Mouse (Mus musculus) embryonic facial prominence, embryonic 11.5 days (tissue): Measurements from ENCODE around the gene Fgf13. TPM values are rescaled to one million over a fixed set of nuclear protein-coding genes. Genes with fewer than 3 reads are reported as not detected.
A peak's percentile ranks its signal among the peaks of the same experiment; 100 is the strongest.

Experiments used
- ATAC-seq: fragments of 200-750 bp; cut with Nextera tagmentation; replicated peaks from 2 replicates; pipeline ENCODE4 v1.8.0; 2017; ENCODE audit warnings: low read depth; ENCODE audit not compliant: insufficient number of reproducible peaks, low FRiP score, low TSS enrichment
- DNase-seq: peaks from one replicate; pipeline ENCODE4 v3.0.0-alpha.2; 2015; ENCODE audit warnings: low spot score
- H3K27ac ChIP-seq: fragments of 300-500 bp; sonication (generic); replicated peaks from 2 replicates; pipeline ENCODE4 v1.5.1; 2014; ENCODE audit warnings: mild to moderate bottlenecking, low read depth, low read length, control low read depth
- H3K27me3 ChIP-seq: fragments of 300-500 bp; sonication (generic); 2 replicates; pipeline ENCODE4 v1.6.1; 2014; ENCODE audit warnings: mild to moderate bottlenecking, low read length, moderate library complexity, mixed read lengths; ENCODE audit not compliant: control insufficient read depth, insufficient read depth
- H3K36me3 ChIP-seq: fragments of 300-500 bp; sonication (generic); replicated peaks from 2 replicates; pipeline ENCODE4 v1.6.1; 2014; ENCODE audit warnings: low read depth, mild to moderate bottlenecking, low read length, moderate library complexity, mixed read lengths; ENCODE audit not compliant: control insufficient read depth, insufficient read depth
- H3K4me1 ChIP-seq: fragments of 300-500 bp; sonication (generic); 2 replicates; pipeline ENCODE4 v1.6.1; 2014; ENCODE audit warnings: low read length, mixed read lengths; ENCODE audit not compliant: control insufficient read depth, insufficient read depth
- H3K4me2 ChIP-seq: fragments of 300-500 bp; sonication (generic); 2 replicates; pipeline ENCODE4 v1.6.1; 2014; ENCODE audit warnings: low read depth, mild to moderate bottlenecking, control low read depth, low read length, moderate library complexity
- H3K4me3 ChIP-seq: fragments of 300-500 bp; sonication (generic); 2 replicates; pipeline ENCODE4 v1.5.1; 2014; ENCODE audit warnings: low read depth, low read length, control low read depth
- H3K9ac ChIP-seq: fragments of 300-500 bp; sonication (generic); replicated peaks from 2 replicates; pipeline ENCODE4 v1.6.1; 2014; ENCODE audit warnings: mild to moderate bottlenecking, control low read depth, low read length
- H3K9me3 ChIP-seq: fragments of 300-500 bp; sonication (generic); replicated peaks from 2 replicates; pipeline ENCODE4 v1.6.1; 2016; ENCODE audit warnings: mild to moderate bottlenecking, low read length, inconsistent platforms, mixed read lengths; ENCODE audit not compliant: control insufficient read depth
- WGBS: fragments of 180-500 bp; shearing (Covaris S2); extraction: QIAGEN DNeasy Blood & Tissue Kit; methylation state at CpG from one replicate; pipeline ENCODE4 v1.1.7; 2014; 5-methylcytosine and 5-hydroxymethylcytosine counted together
- polyA plus RNA-seq: library from polyadenylated mRNA; unstranded; fragments of >200 nt; fragmentation: Nextera tagmentation; extraction: Ambion mirVana; gene quantifications from 2 replicates; pipeline ENCODE4 v1.2.1, GENCODE M21; 2014

Gene Fgf13
- polyA plus RNA-seq, 1 experiment from 2014 or later, result 26.7 TPM

DNA sequence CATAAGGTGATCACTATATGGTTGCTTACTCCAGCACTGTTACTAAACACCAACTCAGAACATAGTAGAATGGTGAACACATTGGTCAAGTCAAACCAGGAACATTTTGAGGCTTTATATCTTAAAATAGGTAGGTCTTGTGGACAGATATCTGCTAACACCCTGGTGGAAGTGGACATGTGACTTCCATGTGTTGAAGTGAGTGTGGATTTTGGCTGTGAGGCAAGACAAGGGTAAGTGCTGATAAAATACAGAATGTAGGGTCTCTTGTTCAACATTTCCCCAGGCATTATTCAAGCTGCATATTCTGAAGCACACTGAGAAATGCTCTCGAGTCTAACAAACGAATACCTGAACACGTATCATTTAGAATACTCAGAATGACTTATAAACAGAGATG is 324.7 kb downstream of the Fgf13 start:
- no peak for DNase-seq
- H3K27me3 ChIP-seq, result no peaks in the 10 kb centered on the region
- H3K9me3 ChIP-seq, result no peaks in the 10 kb centered on the region
- no peaks in the 10 kb centered on the region for H3K4me1 ChIP-seq
- no peak overlapping the region for H3K4me3 ChIP-seq
- ATAC-seq, result no peak
- H3K4me2 ChIP-seq, result no peak overlapping the region
- no peaks in the 10 kb centered on the region for H3K36me3 ChIP-seq
- WGBS, result 88% methylated on average over 3 of the region's 3 CpGs
- no peak overlapping the region for H3K9ac ChIP-seq
- no peak overlapping the region for H3K27ac ChIP-seq

DNA sequence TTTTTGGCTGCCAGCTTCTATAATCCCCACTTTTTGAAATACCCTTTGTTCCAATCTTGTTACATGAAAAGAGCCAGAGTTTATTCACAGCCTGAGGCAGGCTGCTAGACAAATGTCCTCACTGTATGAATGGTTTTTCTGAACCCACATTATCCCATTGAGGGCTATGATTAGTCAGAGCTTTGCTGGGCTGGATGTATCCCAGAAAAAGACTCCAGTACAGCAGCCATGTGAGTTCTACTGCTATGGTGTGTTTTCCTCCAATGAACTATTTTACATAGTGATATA is 326.5 kb downstream of the Fgf13 start:
- Histone ChIP-seq H3K9me3 (no peaks in the 10 kb centered on the region), H3K4me3 (no peak overlapping the region), H3K27ac (no peak overlapping the region), H3K4me2 (no peak overlapping the region), H3K4me1 (no peaks in the 10 kb centered on the region), H3K27me3 (no peaks in the 10 kb centered on the region), H3K36me3 (no peaks in the 10 kb centered on the region), H3K9ac (no peak overlapping the region)
- DNase-seq (no peak), ATAC-seq (no peak)

DNA sequence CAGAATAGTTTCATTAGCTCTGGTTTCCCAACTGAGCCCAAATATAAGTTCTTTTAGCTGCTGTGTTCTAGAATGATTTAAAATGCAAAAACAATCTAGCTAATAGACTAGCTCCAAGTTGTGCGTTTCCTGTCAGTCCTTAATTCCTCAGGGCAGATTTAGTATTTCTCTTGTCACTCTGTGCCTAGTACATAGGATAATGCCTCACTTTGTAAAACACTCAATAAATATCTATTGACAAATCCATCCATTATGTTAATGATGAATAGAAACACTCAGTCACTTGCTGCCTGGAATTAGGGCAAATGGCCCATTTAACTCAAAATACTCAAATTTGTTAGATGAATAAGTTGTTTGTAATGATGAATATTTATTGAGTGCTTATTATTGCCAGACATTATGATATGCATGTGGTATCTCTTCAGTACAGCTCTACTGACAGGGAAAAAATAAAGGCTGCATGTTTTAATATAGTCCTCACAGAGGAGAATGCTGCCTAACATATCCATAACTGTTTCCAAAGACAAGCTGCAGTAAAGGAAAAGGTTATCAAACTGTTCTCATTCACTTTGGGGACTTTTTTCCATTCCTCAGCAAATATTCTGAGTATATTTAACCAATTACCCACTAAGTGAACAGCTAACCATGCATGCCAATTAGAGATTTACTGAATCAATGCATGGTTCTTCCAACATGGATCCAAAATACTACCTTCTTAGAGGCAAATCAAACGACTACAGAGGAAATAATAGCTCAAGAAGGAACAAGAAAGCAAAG is 327.0 kb downstream of the Fgf13 start:
- Histone ChIP-seq H3K4me1 (no peaks in the 10 kb centered on the region), H3K27ac (no peak overlapping the region), H3K9ac (no peak overlapping the region), H3K27me3 (no peaks in the 10 kb centered on the region), H3K9me3 (no peaks in the 10 kb centered on the region), H3K36me3 (no peaks in the 10 kb centered on the region), H3K4me3 (no peak overlapping the region), H3K4me2 (no peak overlapping the region)
- DNase-seq (no peak), ATAC-seq (no peak)
- WGBS, result 45% methylated on average over 2 of the region's 2 CpGs

DNA sequence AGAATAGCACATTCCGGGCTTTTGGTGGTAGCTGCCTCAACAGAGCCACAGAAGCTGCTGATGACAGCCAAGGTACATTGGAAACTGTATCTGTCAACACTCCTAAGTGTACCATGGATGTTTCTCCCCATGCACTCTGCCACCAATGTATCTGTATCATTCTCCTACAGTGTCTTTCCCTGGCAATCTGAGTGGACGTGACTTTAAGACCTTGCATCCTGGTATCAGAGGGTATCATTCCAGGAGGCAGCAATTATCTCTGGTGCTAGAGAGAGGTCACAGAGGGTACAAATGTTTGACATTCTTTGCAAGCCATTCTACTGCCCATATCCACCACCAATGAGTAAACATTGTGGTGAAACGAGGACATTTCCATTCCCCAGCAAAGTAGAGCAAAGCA is 347.2 kb downstream of the Fgf13 start:
- no peak overlapping the region for H3K9ac ChIP-seq
- H3K4me2 ChIP-seq, result no peak overlapping the region
- whole genome bisulfite sequencing, result 48% methylated on average over 3 of the region's 3 CpGs
- no peak overlapping the region for H3K4me3 ChIP-seq
- ATAC-seq (no peak), DNase-seq (no peak)
- H3K27me3 ChIP-seq, result no peaks in the 10 kb centered on the region
- H3K36me3 ChIP-seq, result no peaks in the 10 kb centered on the region
- H3K4me1 ChIP-seq, result no peaks in the 10 kb centered on the region
- no peaks in the 10 kb centered on the region for H3K9me3 ChIP-seq
- H3K27ac ChIP-seq, result no peak overlapping the region

DNA sequence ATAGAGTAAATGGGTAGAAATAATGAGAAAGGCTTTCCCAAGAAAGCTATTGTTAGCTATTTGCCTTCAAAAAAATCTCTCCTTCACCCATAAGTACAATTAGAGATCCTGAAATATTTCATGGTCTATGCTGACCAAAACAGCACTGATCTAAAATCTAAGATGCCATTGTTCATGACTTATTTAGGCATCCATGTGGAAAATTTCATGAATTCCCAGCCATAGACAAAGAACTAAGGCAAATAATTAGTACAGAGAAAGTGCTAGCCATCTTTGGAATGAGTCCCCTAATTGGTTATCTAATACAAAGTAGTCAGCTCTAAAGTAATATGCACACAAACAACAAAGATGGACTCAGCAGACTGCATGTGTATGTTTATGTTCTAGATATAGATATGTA is 366.7 kb downstream of the Fgf13 start:
- H3K9ac ChIP-seq, result no peak overlapping the region
- DNase-seq (no peak), ATAC-seq (no peak)
- no peaks in the 10 kb centered on the region for H3K9me3 ChIP-seq
- H3K4me3 ChIP-seq, result no peak overlapping the region
- H3K4me1 ChIP-seq, result no peaks in the 10 kb centered on the region
- no peak overlapping the region for H3K4me2 ChIP-seq
- no peaks in the 10 kb centered on the region for H3K36me3 ChIP-seq
- H3K27me3 ChIP-seq, result no peaks in the 10 kb centered on the region
- no peak overlapping the region for H3K27ac ChIP-seq

DNA sequence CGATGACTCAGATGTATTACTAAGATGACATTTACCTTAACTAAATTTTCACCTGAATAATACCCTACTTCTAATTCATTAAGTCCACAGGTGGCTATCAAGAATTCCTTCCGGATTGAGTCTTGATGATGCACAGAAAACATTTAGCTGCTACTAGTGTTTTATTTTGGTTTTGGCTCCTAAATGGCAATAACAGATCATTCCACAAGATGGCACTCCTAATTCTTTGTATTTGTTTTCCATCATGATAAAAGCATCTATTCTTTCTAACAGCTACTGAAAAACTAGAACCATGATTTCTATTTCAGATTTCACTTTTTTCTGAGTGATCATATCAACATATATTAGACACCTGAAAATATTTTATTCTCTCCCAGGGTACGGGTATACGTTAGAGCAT is 373.7 kb downstream of the Fgf13 start:
- 76% methylated on average over 4 of the region's 4 CpGs for WGBS
- ATAC-seq (no peak), DNase-seq (peak; percentile 21)
- no peak overlapping the region for H3K4me3 ChIP-seq
- no peaks in the 10 kb centered on the region for H3K27me3 ChIP-seq
- no peaks in the 10 kb centered on the region for H3K9me3 ChIP-seq
- no peak overlapping the region for H3K9ac ChIP-seq
- no peak overlapping the region for H3K4me2 ChIP-seq
- H3K36me3 ChIP-seq, result no peaks in the 10 kb centered on the region
- no peaks in the 10 kb centered on the region for H3K4me1 ChIP-seq
- no peak overlapping the region for H3K27ac ChIP-seq

DNA sequence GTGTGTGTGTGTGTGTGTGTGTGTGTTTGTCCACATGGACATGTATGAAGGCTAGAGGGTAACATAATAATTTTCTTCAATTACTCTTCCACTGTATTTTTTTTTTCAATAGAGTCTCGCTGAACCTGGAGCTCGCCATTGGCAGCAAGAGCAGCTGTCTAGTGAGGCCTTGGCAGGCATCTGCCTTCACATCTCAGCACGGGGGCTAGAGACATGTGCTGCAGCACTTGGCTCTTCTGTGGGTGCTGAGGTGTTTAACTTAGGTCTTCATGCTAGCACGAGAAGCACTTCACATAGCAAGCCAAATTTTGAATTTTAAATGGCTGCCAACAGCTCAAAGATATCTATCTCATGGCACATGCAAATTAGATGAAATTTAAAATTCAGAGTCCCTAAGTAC is 380.9 kb downstream of the Fgf13 start:
- ATAC-seq (no peak), DNase-seq (no peak)
- WGBS, result 88% methylated on average over 4 of the region's 4 CpGs
- Histone ChIP-seq H3K9me3 (no peaks in the 10 kb centered on the region), H3K4me3 (no peak overlapping the region), H3K4me1 (no peaks in the 10 kb centered on the region), H3K36me3 (no peaks in the 10 kb centered on the region), H3K27me3 (no peaks in the 10 kb centered on the region), H3K27ac (no peak overlapping the region), H3K9ac (no peak overlapping the region), H3K4me2 (no peak overlapping the region)

DNA sequence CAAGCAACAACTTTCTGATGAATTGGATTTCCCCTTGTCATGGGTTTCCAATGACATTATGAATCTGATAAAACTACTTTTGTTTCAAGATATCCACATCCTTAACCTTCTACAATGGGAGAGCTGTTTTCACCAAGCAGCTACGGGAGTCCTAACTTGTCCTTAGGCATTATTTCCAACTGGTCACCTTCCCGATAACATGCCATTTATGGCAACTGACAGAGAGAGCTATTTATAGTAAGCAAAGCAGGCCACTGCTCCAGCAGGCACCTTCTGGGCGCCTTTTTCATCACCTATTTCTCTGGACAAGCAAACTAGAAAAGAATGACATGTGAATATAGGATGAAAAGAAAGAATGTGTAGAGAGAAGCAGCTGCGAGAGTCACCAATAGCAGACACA is 385.5 kb downstream of the Fgf13 start:
- no peaks in the 10 kb centered on the region for H3K9me3 ChIP-seq
- H3K27ac ChIP-seq, result no peak overlapping the region
- 56% methylated on average over 4 of the region's 4 CpGs for WGBS
- H3K9ac ChIP-seq, result no peak overlapping the region
- no peak overlapping the region for H3K4me3 ChIP-seq
- no peaks in the 10 kb centered on the region for H3K4me1 ChIP-seq
- H3K4me2 ChIP-seq, result no peak overlapping the region
- ATAC-seq, result no peak
- no peaks in the 10 kb centered on the region for H3K36me3 ChIP-seq
- DNase-seq, result no peak
- H3K27me3 ChIP-seq, result no peaks in the 10 kb centered on the region
